Mouse (Mus musculus): ENCODE data around the gene Dmrt1. TPM values are rescaled to one million over a fixed set of nuclear protein-coding genes. Genes with fewer than 3 reads are reported as not detected.

Dmrt1 gene
- total and polyA plus RNA-seq, 2 experiments from 2014 or later, result not detected

GRCm38 (mm10) chr19:25597717-25598232 is 92.4 kb downstream of the Dmrt1 start:
- Histone ChIP-seq H3K27ac (ENCODE audit: low read depth, low read length) (no peak overlapping the region), H3K36me3 (ENCODE audit: insufficient read depth) (no peaks in the 10 kb centered on the region), H3K9ac (no peak overlapping the region), H3K4me3 (ENCODE audit: low read depth, low read length) (no peak overlapping the region), H3K27me3 (ENCODE audit: insufficient read depth, low read length) (peaks cover 47% of the 10 kb centered on the region), H3K9me3 (ENCODE audit: low read length) (no peaks in the 10 kb centered on the region), H3K4me1 (ENCODE audit: insufficient read depth) (no peaks in the 10 kb centered on the region), H3K4me2 (ENCODE audit: low read depth) (no peak overlapping the region)
- no peak for ATAC-seq
- DNase-seq, result no peak
- WGBS, result 50% methylated on average over 3 of the region's 3 CpGs
- no peak for TF ChIP-seq CTCF (IDR thresholded peaks at IDR 0.05; ENCODE audit: low read depth)

GRCm38 (mm10) chr19:25598626-25599025 is 93.2 kb downstream of the Dmrt1 start:
- Histone ChIP-seq H3K9me3 (ENCODE audit: low read length) (no peaks in the 10 kb centered on the region), H3K4me3 (ENCODE audit: low read depth, low read length) (no peak overlapping the region), H3K27me3 (ENCODE audit: insufficient read depth, low read length) (peaks cover 56% of the 10 kb centered on the region), H3K4me1 (ENCODE audit: insufficient read depth) (no peaks in the 10 kb centered on the region), H3K4me2 (ENCODE audit: low read depth) (no peak overlapping the region), H3K27ac (ENCODE audit: low read depth, low read length) (no peak overlapping the region), H3K9ac (no peak overlapping the region), H3K36me3 (ENCODE audit: insufficient read depth) (no peaks in the 10 kb centered on the region)
- WGBS, result 2% methylated on average over 4 of the region's 4 CpGs
- TF ChIP-seq CTCF (IDR thresholded peaks at IDR 0.05; ENCODE audit: low read depth), result no peak
- no peak for DNase-seq
- no peak for ATAC-seq

DNA sequence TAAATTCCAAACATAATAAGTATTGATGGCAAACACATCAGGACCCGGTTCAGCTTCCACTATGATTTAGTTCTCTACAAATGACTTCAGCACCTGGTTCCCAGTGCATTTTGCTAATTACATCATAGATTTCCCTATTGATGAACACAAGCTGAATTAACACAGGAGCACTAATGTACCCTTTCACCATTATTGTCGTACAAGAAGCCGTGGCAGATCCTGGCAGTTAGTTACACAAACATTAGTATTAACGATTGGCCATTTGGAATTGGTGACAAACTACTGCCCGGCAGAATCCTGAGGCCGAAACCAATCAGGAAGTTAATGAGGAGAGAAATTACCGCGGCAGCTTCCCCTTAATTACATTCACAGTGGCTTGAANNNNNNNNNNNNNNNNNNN is 96.5 kb downstream of the Dmrt1 start:
- Histone ChIP-seq H3K9me3 (ENCODE audit: low read length) (no peaks in the 10 kb centered on the region), H3K4me2 (ENCODE audit: low read depth) (no peak overlapping the region), H3K36me3 (ENCODE audit: insufficient read depth) (no peaks in the 10 kb centered on the region), H3K9ac (no peak overlapping the region), H3K27ac (ENCODE audit: low read depth, low read length) (no peak overlapping the region), H3K4me3 (ENCODE audit: low read depth, low read length) (no peak overlapping the region), H3K27me3 (ENCODE audit: insufficient read depth, low read length) (peaks cover 82% of the 10 kb centered on the region), H3K4me1 (ENCODE audit: insufficient read depth) (peaks cover 4% of the 10 kb centered on the region; the same call in 1 of the 2 replicates)
- DNase-seq (no peak), ATAC-seq (no peak)
- WGBS, result 5% methylated on average over 8 of the region's 8 CpGs
- TF ChIP-seq CTCF (IDR thresholded peaks at IDR 0.05; ENCODE audit: low read depth), result no peak

DNA sequence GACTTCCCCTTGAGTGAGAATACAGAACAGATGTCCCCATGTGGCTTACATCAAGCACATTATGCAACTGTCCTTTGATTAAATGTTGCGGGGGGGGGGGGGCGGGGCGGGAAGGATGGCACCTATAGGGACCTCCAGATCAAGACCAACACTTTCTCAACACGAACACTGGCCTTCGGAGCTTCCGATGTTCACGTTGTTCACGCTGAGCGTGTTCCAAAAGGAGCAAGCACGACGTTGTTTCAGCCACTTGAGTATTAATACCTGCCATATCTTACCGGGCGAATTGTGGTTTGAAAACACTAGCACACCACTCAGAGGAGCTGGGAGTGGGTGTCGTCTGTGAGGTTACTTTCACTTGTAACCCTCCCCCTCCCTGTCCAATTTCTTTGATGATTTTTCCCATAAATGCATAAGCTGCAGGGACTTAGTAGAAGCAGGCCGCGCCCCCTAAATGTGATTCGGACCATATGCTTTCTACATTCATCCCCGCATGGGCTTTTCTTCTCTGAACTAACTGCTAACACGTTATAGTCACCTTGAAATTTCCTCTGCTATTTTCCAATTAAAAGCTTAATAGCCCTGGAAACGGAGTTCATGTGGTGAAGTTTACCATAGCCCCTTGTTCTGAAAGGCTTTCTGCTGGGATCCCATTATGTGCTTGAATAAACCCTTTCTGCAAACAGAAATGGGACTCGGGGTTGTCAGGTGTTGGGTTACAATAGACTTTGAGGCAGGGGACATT is 102.2 kb downstream of the Dmrt1 start:
- Histone ChIP-seq H3K9ac (no peak overlapping the region), H3K9me3 (ENCODE audit: low read length) (no peaks in the 10 kb centered on the region), H3K4me2 (ENCODE audit: low read depth) (no peak overlapping the region), H3K27ac (ENCODE audit: low read depth, low read length) (no peak overlapping the region), H3K36me3 (ENCODE audit: insufficient read depth) (no peaks in the 10 kb centered on the region), H3K4me1 (ENCODE audit: insufficient read depth) (peaks cover 10% of the 10 kb centered on the region), H3K27me3 (ENCODE audit: insufficient read depth, low read length) (peaks cover 79% of the 10 kb centered on the region), H3K4me3 (ENCODE audit: low read depth, low read length) (no peak overlapping the region)
- DNase-seq (peak; percentile 37), ATAC-seq (no peak)
- TF ChIP-seq CTCF (IDR thresholded peaks at IDR 0.05; ENCODE audit: low read depth), result no peak
- under 1% methylated on average over 21 of the region's 21 CpGs for WGBS

DNA sequence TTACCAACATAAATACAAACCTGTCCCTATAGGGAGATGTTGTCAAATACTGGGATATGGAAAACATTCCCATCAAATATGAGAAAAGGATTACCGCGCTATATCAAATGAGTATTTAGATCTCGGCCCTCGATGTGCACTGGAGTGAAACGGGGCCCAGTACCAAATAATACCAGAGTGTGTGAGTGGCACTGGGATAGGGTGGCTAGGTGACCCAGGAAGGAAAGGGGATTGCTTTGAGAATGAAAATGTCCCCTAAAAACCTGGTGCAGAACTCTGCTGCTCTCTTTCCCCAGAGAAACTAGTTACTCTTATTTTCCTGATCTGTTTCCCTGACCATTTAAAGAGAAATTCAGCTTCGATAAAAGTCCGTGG is 102.8 kb downstream of the Dmrt1 start:
- Histone ChIP-seq H3K36me3 (ENCODE audit: insufficient read depth) (no peaks in the 10 kb centered on the region), H3K4me3 (ENCODE audit: low read depth, low read length) (no peak overlapping the region), H3K27ac (ENCODE audit: low read depth, low read length) (no peak overlapping the region), H3K9me3 (ENCODE audit: low read length) (no peaks in the 10 kb centered on the region), H3K9ac (no peak overlapping the region), H3K27me3 (ENCODE audit: insufficient read depth, low read length) (peaks cover 79% of the 10 kb centered on the region), H3K4me2 (ENCODE audit: low read depth) (no peak overlapping the region), H3K4me1 (ENCODE audit: insufficient read depth) (peaks cover 10% of the 10 kb centered on the region)
- WGBS, result 3% methylated on average over 7 of the region's 7 CpGs
- DNase-seq (peak; percentile 37), ATAC-seq (no peak)
- TF ChIP-seq CTCF (IDR thresholded peaks at IDR 0.05; ENCODE audit: low read depth), result no peak

- DNase-seq (peak; percentile 72), ATAC-seq (no peak)
- WGBS, result 5% methylated on average over 33 of the region's 33 CpGs
- Histone ChIP-seq H3K9me3 (ENCODE audit: low read length) (no peaks in the 10 kb centered on the region), H3K4me2 (ENCODE audit: low read depth) (no peak overlapping the region), H3K4me3 (ENCODE audit: low read depth, low read length) (no peak overlapping the region), H3K36me3 (ENCODE audit: insufficient read depth) (no peaks in the 10 kb centered on the region), H3K4me1 (ENCODE audit: insufficient read depth) (peaks cover 10% of the 10 kb centered on the region), H3K27ac (ENCODE audit: low read depth, low read length) (no peak overlapping the region), H3K27me3 (ENCODE audit: insufficient read depth, low read length) (peaks cover 78% of the 10 kb centered on the region), H3K9ac (no peak overlapping the region)
- TF ChIP-seq CTCF (IDR thresholded peaks at IDR 0.05; ENCODE audit: low read depth), result no peak
Measured at GRCm38 (mm10) chr19:25608961-25609850, 103.8 kb downstream of the Dmrt1 start.

DNA sequence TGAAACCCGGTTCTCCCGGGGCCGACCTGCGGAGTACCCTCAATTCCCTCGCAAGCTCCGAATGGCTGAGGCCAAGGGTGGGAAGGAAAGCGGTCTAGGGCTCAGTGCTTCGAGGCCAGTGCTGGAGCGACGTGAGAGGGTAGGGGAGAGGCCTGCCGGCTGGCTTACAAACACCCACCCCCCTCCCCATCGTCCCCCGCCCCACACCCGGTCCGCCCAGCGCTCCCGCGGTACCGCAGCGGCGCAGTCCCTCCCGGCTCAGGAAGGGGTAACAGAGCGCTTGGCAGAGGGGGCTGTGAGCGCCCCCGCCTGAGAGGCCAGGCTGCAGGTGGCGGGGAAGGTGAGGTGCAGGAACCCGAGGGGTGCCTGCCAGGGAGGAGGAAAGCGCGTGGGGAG is 104.6 kb downstream of the Dmrt1 start, which contains the start of gene Dmrt3:
Gene Dmrt3 (plus strand): TSS at position 287 of the 396 bp plus-strand sequence.
- H3K9ac ChIP-seq, result peak within 1 kb of the TSS; percentile 33

More for the DNA sequence above, 104.6 kb downstream of the Dmrt1 start, which contains the start of gene Dmrt3:
- ATAC-seq (peak; percentile 39), DNase-seq (no peak)
- peak within 1 kb of the TSS; percentile 38 for H3K4me3 ChIP-seq (ENCODE audit: low read depth, low read length)
- peaks cover 76% of the 10 kb centered on the region for H3K27me3 ChIP-seq (ENCODE audit: insufficient read depth, low read length)
- under 1% methylated on average over 24 of the region's 29 CpGs for WGBS
- no peaks in the 10 kb centered on the region for H3K36me3 ChIP-seq (ENCODE audit: insufficient read depth)
- no peak for TF ChIP-seq CTCF (IDR thresholded peaks at IDR 0.05; ENCODE audit: low read depth)
- H3K4me2 ChIP-seq (ENCODE audit: low read depth), result peak within 1 kb of the TSS; percentile 63
- H3K9me3 ChIP-seq (ENCODE audit: low read length), result no peaks in the 10 kb centered on the region
- H3K4me1 ChIP-seq (ENCODE audit: insufficient read depth), result peaks cover 10% of the 10 kb centered on the region
- H3K27ac ChIP-seq (ENCODE audit: low read depth, low read length), result no peak within 1 kb of the TSS
